In genomic region chr11:105180471-105181091, GRCm38 (mm10) we compare ENCODE assay signal across 8 mouse cellular contexts. TPM values are rescaled to one million over a fixed set of nuclear protein-coding genes. Genes with fewer than 3 reads are reported as not detected.
DNase-seq lines count a peak whose midpoint lies in the region; ATAC-seq and TF ChIP-seq lines count a peak whose summit lies in the region.

No protein-coding gene starts in this region.

- H3K4me1 ChIP-seq in embryonic facial prominence, embryonic 13.5 days = peaks cover 26% of the 10 kb centered on the region
- H3K4me1 ChIP-seq in liver, embryonic 13.5 days (replicated peaks) = peaks cover 44% of the 10 kb centered on the region
- 0 out of 2 replicates have a peak, but pooled peaks cover 3% of the 10 kb centered on the region for H3K4me1 ChIP-seq in stomach, postnatal 0 days (replicated peaks; ENCODE audit: control insufficient read depth, insufficient read depth)

- DNase-seq in CD4-positive helper T cell, adult 2 months (ENCODE audit: low read depth, low spot score) = peak; percentile 61
- DNase-seq in adrenal gland, postnatal 14 days = peak; percentile 60
- DNase-seq in heart, adult 8-10 months (ENCODE audit: low spot score) = peak; percentile 19
- peak; percentile 44 to 53 for DNase-seq in kidney, adult 8-10 months
- peak; percentile 43 for DNase-seq in liver, embryonic 13.5 days
- DNase-seq in naive thymus-derived CD4-positive, alpha-beta T cell, adult 2 months (ENCODE audit: low read depth) = peak; percentile 61
- DNase-seq in stomach, postnatal 0 days (ENCODE audit: low spot score) = peak; percentile 56

- H3K27ac ChIP-seq in embryonic facial prominence, embryonic 13.5 days = peak overlapping the region; percentile 93
- H3K27ac ChIP-seq in liver, embryonic 13.5 days = peak overlapping the region; percentile 95
- H3K27ac ChIP-seq in stomach, postnatal 0 days (replicated peaks) = peak overlapping the region; percentile 97

- ATAC-seq in embryonic facial prominence, embryonic 13.5 days (ENCODE audit: insufficient number of reproducible peaks, insufficient read depth, low FRiP score, low TSS enrichment, low read depth) = peak; percentile 52
- peak; percentile 22 for ATAC-seq in liver, embryonic 13.5 days (ENCODE audit: low read depth)
- ATAC-seq in stomach, postnatal 0 days (ENCODE audit: low FRiP score, low TSS enrichment) = peak; percentile 1; the same call in 1 of the 2 replicates

- H3K36me3 ChIP-seq in embryonic facial prominence, embryonic 13.5 days = peaks cover 29% of the 10 kb centered on the region
- peaks cover 25% of the 10 kb centered on the region for H3K36me3 ChIP-seq in liver, embryonic 13.5 days
- peaks cover 7% of the 10 kb centered on the region; the same call in 1 of the 2 replicates for H3K36me3 ChIP-seq in stomach, postnatal 0 days (ENCODE audit: control insufficient read depth, insufficient read depth, low read length)

- H3K9me3 ChIP-seq in embryonic facial prominence, embryonic 13.5 days = no peaks in the 10 kb centered on the region
- H3K9me3 ChIP-seq in liver, embryonic 13.5 days (replicated peaks) = no peaks in the 10 kb centered on the region
- no peaks in the 10 kb centered on the region for H3K9me3 ChIP-seq in stomach, postnatal 0 days (ENCODE audit: control insufficient read depth, low read length)

- TF ChIP-seq EP300 in stomach, postnatal 0 days (optimal IDR thresholded peaks at IDR 0.05) = no peak

- peak overlapping the region; percentile 93 for H3K9ac ChIP-seq in embryonic facial prominence, embryonic 13.5 days
- H3K9ac ChIP-seq in liver, embryonic 13.5 days = peak overlapping the region; percentile 100
- peak overlapping the region; percentile 100 for H3K9ac ChIP-seq in stomach, postnatal 0 days (ENCODE audit: low read length)

- H3K4me2 ChIP-seq in embryonic facial prominence, embryonic 13.5 days = peak overlapping the region; percentile 82
- H3K4me2 ChIP-seq in liver, embryonic 13.5 days = peak overlapping the region; percentile 94
- H3K4me2 ChIP-seq in stomach, postnatal 0 days (replicated peaks; ENCODE audit: low read depth) = peak overlapping the region; percentile 85

- H3K27me3 ChIP-seq in embryonic facial prominence, embryonic 13.5 days = no peaks in the 10 kb centered on the region
- H3K27me3 ChIP-seq in liver, embryonic 13.5 days = no peaks in the 10 kb centered on the region
- H3K27me3 ChIP-seq in stomach, postnatal 0 days (ENCODE audit: control insufficient read depth, insufficient read depth, low read length) = no peaks in the 10 kb centered on the region

- no peak for TF ChIP-seq CTCF in stomach, postnatal 0 days (IDR thresholded peaks at IDR 0.05; ENCODE audit: low read depth)

- H3K4me3 ChIP-seq in embryonic facial prominence, embryonic 13.5 days = peak overlapping the region; percentile 92
- peak overlapping the region; percentile 98 for H3K4me3 ChIP-seq in liver, embryonic 13.5 days (replicated peaks)
- H3K4me3 ChIP-seq in stomach, postnatal 0 days (ENCODE audit: low read depth, low read length) = peak overlapping the region; percentile 96

- WGBS in embryonic facial prominence, embryonic 13.5 days = under 1% methylated on average over 35 of the region's 35 CpGs
- 2% methylated on average over 35 of the region's 35 CpGs for WGBS in liver, embryonic 13.5 days (ENCODE audit: insufficient replicate concordance)
- WGBS in stomach, postnatal 0 days = under 1% methylated on average over 35 of the region's 35 CpGs

RNA-seq across cellular contexts. Expression of gene Tlk2, which starts 2.0 kb away (rescaled TPM):
- 43.5 and 52.3 TPM in 2 replicates for total RNA-seq in adrenal gland, postnatal 14 days (2021)
- polyA plus RNA-seq in embryonic facial prominence, embryonic 13.5 days (2015; fragmentation: Nextera tagmentation; extraction: Ambion mirVana) = 23.9 and 26.7 TPM in 2 replicates
- 10 to 100 TPM; 33.2 to 46.4 (median 38.5) TPM for total RNA-seq in heart, adult 8-10 months (2022)
- 8.0 and 8.3 TPM in 2 replicates for polyA plus RNA-seq in liver, embryonic 13.5 days (2015; fragmentation: Nextera tagmentation; extraction: Ambion mirVana)
- 7.4 and 8.4 TPM in 2 replicates for polyA plus RNA-seq in stomach, postnatal 0 days (2015; fragmentation: Nextera tagmentation; extraction: Ambion mirVana)

RNA-seq across cellular contexts. Expression of gene Gm10842, which starts 33.9 kb away (rescaled TPM):
- not detected in 2 replicates for total RNA-seq in adrenal gland, postnatal 14 days (2021)
- not detected in 2 replicates for polyA plus RNA-seq in embryonic facial prominence, embryonic 13.5 days (2015; fragmentation: Nextera tagmentation; extraction: Ambion mirVana)
- total RNA-seq in heart, adult 8-10 months (2022) = not detected
- polyA plus RNA-seq in liver, embryonic 13.5 days (2015; fragmentation: Nextera tagmentation; extraction: Ambion mirVana) = not detected in 2 replicates
- polyA plus RNA-seq in stomach, postnatal 0 days (2015; fragmentation: Nextera tagmentation; extraction: Ambion mirVana) = not detected in 2 replicates

RNA-seq across cellular contexts. Expression of gene Mettl2, which starts 54.4 kb away (rescaled TPM):
- 18.2 and 22.8 TPM in 2 replicates for total RNA-seq in adrenal gland, postnatal 14 days (2021)
- polyA plus RNA-seq in embryonic facial prominence, embryonic 13.5 days (2015; fragmentation: Nextera tagmentation; extraction: Ambion mirVana) = 51.6 and 54.5 TPM in 2 replicates
- 10 to 100 TPM in 1 of 4 experiments, 1 to 10 TPM in 3; 8.6 to 10.0 (median 9.0) TPM for total RNA-seq in heart, adult 8-10 months (2022)
- 23.7 and 28.4 TPM in 2 replicates for polyA plus RNA-seq in liver, embryonic 13.5 days (2015; fragmentation: Nextera tagmentation; extraction: Ambion mirVana)
- polyA plus RNA-seq in stomach, postnatal 0 days (2015; fragmentation: Nextera tagmentation; extraction: Ambion mirVana) = 14.9 and 15.0 TPM in 2 replicates

Comparison
In these comparisons a context has a peak if more than half of its experiments do, and no peak if none do; other contexts are left out.
1. Peak in every context shown above with its lines: DNase-seq, ATAC-seq, H3K4me3 ChIP-seq and H3K27ac ChIP-seq.
2. ATAC-seq: peak in every context shown above with its lines; median percentile 52 in embryonic facial prominence, embryonic 13.5 days; 22 in liver, embryonic 13.5 days; 1 in stomach, postnatal 0 days.